Mouse (Mus musculus): ENCODE data around the gene Lama2. TPM values are rescaled to one million over a fixed set of nuclear protein-coding genes. Genes with fewer than 3 reads are reported as not detected.

Gene Lama2
- total RNA-seq, 1 experiment from 2014 or later, result not detected

GRCm38 (mm10) chr10:27103811-27104210 is 515.7 kb downstream of the Lama2 start:
- no peak for ATAC-seq (replicated peaks; ENCODE audit: insufficient number of reproducible peaks, low FRiP score, low TSS enrichment, poor library complexity, severe bottlenecking)

GRCm38 (mm10) chr10:27101800-27102353 is 517.7 kb downstream of the Lama2 start:
- ATAC-seq (replicated peaks; ENCODE audit: insufficient number of reproducible peaks, low FRiP score, low TSS enrichment, poor library complexity, severe bottlenecking), result no peak

GRCm38 (mm10) chr10:27077113-27077512 is 542.4 kb downstream of the Lama2 start:
- no peak for ATAC-seq (replicated peaks; ENCODE audit: insufficient number of reproducible peaks, low FRiP score, low TSS enrichment, poor library complexity, severe bottlenecking)

GRCm38 (mm10) chr10:27068794-27069435 is 550.6 kb downstream of the Lama2 start:
- no peak for ATAC-seq (replicated peaks; ENCODE audit: insufficient number of reproducible peaks, low FRiP score, low TSS enrichment, poor library complexity, severe bottlenecking)

GRCm38 (mm10) chr10:27063671-27064070 is 555.9 kb downstream of the Lama2 start:
- ATAC-seq (replicated peaks; ENCODE audit: insufficient number of reproducible peaks, low FRiP score, low TSS enrichment, poor library complexity, severe bottlenecking), result no peak

- ATAC-seq (replicated peaks; ENCODE audit: insufficient number of reproducible peaks, low FRiP score, low TSS enrichment, poor library complexity, severe bottlenecking), result no peak
These were observed 565.1 kb downstream of the Lama2 start for GRCm38 (mm10) chr10:27054488-27054887.

GRCm38 (mm10) chr10:27047196-27047595 is 572.4 kb downstream of the Lama2 start:
- ATAC-seq (replicated peaks; ENCODE audit: insufficient number of reproducible peaks, low FRiP score, low TSS enrichment, poor library complexity, severe bottlenecking), result no peak

GRCm38 (mm10) chr10:27041812-27042211 is 577.7 kb downstream of the Lama2 start:
- no peak for ATAC-seq (replicated peaks; ENCODE audit: insufficient number of reproducible peaks, low FRiP score, low TSS enrichment, poor library complexity, severe bottlenecking)

GRCm38 (mm10) chr10:27022707-27023106 is 596.9 kb downstream of the Lama2 start:
- no peak for ATAC-seq (replicated peaks; ENCODE audit: insufficient number of reproducible peaks, low FRiP score, low TSS enrichment, poor library complexity, severe bottlenecking)

GRCm38 (mm10) chr10:27012804-27013365 is 606.7 kb downstream of the Lama2 start:
- ATAC-seq (replicated peaks; ENCODE audit: insufficient number of reproducible peaks, low FRiP score, low TSS enrichment, poor library complexity, severe bottlenecking), result no peak

GRCm38 (mm10) chr10:27007364-27007763 is 612.2 kb downstream of the Lama2 start:
- no peak for ATAC-seq (replicated peaks; ENCODE audit: insufficient number of reproducible peaks, low FRiP score, low TSS enrichment, poor library complexity, severe bottlenecking)

GRCm38 (mm10) chr10:27005716-27006115 is 613.8 kb downstream of the Lama2 start:
- no peak for ATAC-seq (replicated peaks; ENCODE audit: insufficient number of reproducible peaks, low FRiP score, low TSS enrichment, poor library complexity, severe bottlenecking)

- ATAC-seq (replicated peaks; ENCODE audit: insufficient number of reproducible peaks, low FRiP score, low TSS enrichment, poor library complexity, severe bottlenecking), result no peak
These were observed 617.9 kb downstream of the Lama2 start for GRCm38 (mm10) chr10:27001554-27002178.

GRCm38 (mm10) chr10:26996684-26997083 is 622.9 kb downstream of the Lama2 start:
- ATAC-seq (replicated peaks; ENCODE audit: insufficient number of reproducible peaks, low FRiP score, low TSS enrichment, poor library complexity, severe bottlenecking), result no peak

- ATAC-seq (replicated peaks; ENCODE audit: insufficient number of reproducible peaks, low FRiP score, low TSS enrichment, poor library complexity, severe bottlenecking), result no peak
These were observed 623.6 kb downstream of the Lama2 start for GRCm38 (mm10) chr10:26995987-26996386.

- no peak for ATAC-seq (replicated peaks; ENCODE audit: insufficient number of reproducible peaks, low FRiP score, low TSS enrichment, poor library complexity, severe bottlenecking)
These were observed 624.2 kb downstream of the Lama2 start for GRCm38 (mm10) chr10:26995182-26995975.

GRCm38 (mm10) chr10:26993971-26994761 is 625.4 kb downstream of the Lama2 start:
- ATAC-seq (replicated peaks; ENCODE audit: insufficient number of reproducible peaks, low FRiP score, low TSS enrichment, poor library complexity, severe bottlenecking), result no peak

- ATAC-seq (replicated peaks; ENCODE audit: insufficient number of reproducible peaks, low FRiP score, low TSS enrichment, poor library complexity, severe bottlenecking), result no peak
These were observed 634.1 kb downstream of the Lama2 start for GRCm38 (mm10) chr10:26985451-26985850.
